Mouse (Mus musculus) megakaryocyte, embryonic 14.5 days (primary cell): ENCODE data around the gene Nat8f2. TPM values are rescaled to one million over a fixed set of nuclear protein-coding genes. Genes with fewer than 3 reads are reported as not detected.

ENCODE experiments used
- H3K27me3 ChIP-seq: replicated peaks from 2 replicates; pipeline ENCODE3; 2012; ENCODE audit warnings: inconsistent platforms
- H3K36me3 ChIP-seq: replicated peaks from 2 replicates; pipeline ENCODE3; 2012; ENCODE audit warnings: low read length, inconsistent platforms, mixed read lengths
- H3K4me1 ChIP-seq: 2 replicates; pipeline ENCODE4 v1.6.1; 2012; ENCODE audit warnings: inconsistent platforms
- H3K4me3 ChIP-seq: replicated peaks from 2 replicates; pipeline ENCODE3; 2012; ENCODE audit warnings: moderate library complexity, mild to moderate bottlenecking, inconsistent platforms
- H3K9me3 ChIP-seq: 2 replicates; pipeline ENCODE4 v1.6.1; 2012; ENCODE audit warnings: inconsistent platforms
- FLI1 ChIP-seq: IDR thresholded peaks from 2 replicates; pipeline ENCODE4 v1.6.1; 2012; ENCODE audit warnings: low read length, inconsistent platforms, mixed read lengths
- GATA1 ChIP-seq: IDR thresholded peaks from 3 replicates; pipeline ENCODE4 v1.6.1; 2012; ENCODE audit warnings: mixed read lengths, low read length, inconsistent platforms, borderline replicate concordance
- polyA plus RNA-seq: library from polyadenylated mRNA; stranded (reverse); fragments of >175 nt; gene quantifications from 2 replicates; pipeline ENCODE4 v1.2.3, GENCODE M21; 2012; ENCODE audit warnings: low replicate concordance; ENCODE audit not compliant: insufficient read depth

Gene Nat8f2
- polyA plus RNA-seq, 1 experiment = not detected

DNA sequence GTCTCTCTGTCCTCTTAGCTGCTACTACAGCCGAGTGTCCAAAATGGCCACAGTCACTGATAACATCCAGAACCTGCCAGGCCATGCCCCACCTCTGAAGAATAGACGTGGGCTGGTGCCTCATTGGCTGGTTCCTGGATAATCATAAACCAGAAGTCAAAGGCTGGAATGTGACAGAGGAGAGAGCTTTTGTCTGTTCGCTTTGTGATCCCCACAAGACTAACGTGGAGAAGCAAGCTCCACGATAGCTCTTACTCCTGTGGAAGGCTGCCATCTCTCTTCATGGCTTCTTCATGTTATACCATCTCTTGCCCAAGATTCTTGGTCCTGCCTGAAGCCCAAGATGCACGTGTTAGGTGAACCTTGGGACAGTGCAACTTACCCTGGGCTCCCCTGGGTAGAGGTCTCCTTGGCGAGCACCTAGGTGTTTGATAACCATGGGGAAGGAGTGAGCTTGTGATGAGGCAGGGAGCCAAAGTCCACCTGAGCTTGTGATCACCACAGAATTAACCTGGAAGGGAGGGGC, 37.1 kb downstream of the Nat8f2 start, which contains the start of gene Nat8:
Gene Nat8 (minus strand): TSS at position 287 of the 526 bp plus-strand sequence.
- TF ChIP-seq GATA1 (no peak), FLI1 (no peak)
- peaks cover 13% of the 10 kb centered on the region for H3K4me1 ChIP-seq
- H3K9me3 ChIP-seq = no peaks in the 10 kb centered on the region
- no peaks in the 10 kb centered on the region for H3K36me3 ChIP-seq
- H3K27me3 ChIP-seq = peaks cover 3% of the 10 kb centered on the region
- H3K4me3 ChIP-seq = no peak within 1 kb of the TSS

DNA sequence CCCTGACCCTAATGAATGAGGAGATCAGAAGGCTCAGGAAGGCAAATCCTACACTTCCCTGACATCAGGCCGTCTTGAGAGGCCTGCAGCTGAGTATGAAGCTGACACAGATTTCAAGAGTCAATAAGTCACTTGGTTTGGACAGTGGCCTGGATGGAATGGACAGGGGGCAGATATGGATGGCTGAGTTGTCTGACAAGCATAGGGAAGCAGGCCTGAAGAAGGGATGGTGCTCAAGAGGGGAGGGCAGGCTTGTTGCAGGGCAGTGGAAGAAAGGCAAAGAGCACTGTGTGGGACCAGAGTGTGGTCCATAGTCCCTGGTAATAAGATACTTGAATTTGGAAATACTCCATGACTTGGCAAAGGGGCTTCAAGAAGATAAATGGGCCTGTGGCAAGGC, 39.5 kb downstream of the Nat8f2 start:
- Histone ChIP-seq H3K36me3 (no peaks in the 10 kb centered on the region), H3K27me3 (peaks cover 3% of the 10 kb centered on the region), H3K9me3 (peaks cover 6% of the 10 kb centered on the region; the same call in 1 of the 2 replicates), H3K4me3 (no peak overlapping the region), H3K4me1 (peaks cover 13% of the 10 kb centered on the region)
- no peak for TF ChIP-seq FLI1
- TF ChIP-seq GATA1 = no peak

DNA sequence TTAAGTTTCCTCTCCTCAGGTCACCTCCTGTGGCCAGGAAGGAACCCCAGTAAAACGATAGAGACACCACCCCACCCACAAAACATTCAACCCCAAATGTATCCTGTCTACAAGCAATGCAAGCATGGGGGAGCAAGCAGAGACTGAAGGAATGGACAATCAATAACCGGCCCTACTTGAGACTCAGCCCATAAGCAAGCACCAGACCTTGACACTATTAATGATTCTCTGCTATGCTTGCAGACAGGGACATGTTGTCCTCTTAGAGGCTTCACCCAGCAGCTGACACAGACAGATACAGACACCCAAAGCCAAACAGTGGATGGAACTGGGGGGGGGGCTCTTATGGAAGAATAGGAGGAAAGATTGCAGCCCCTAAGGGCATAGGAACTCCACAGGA, 43.1 kb downstream of the Nat8f2 start:
- H3K36me3 ChIP-seq = no peaks in the 10 kb centered on the region
- H3K9me3 ChIP-seq = peaks cover 18% of the 10 kb centered on the region
- H3K4me3 ChIP-seq = no peak overlapping the region
- TF ChIP-seq FLI1 (no peak), GATA1 (no peak)
- peaks cover 13% of the 10 kb centered on the region for H3K4me1 ChIP-seq
- no peaks in the 10 kb centered on the region for H3K27me3 ChIP-seq

DNA sequence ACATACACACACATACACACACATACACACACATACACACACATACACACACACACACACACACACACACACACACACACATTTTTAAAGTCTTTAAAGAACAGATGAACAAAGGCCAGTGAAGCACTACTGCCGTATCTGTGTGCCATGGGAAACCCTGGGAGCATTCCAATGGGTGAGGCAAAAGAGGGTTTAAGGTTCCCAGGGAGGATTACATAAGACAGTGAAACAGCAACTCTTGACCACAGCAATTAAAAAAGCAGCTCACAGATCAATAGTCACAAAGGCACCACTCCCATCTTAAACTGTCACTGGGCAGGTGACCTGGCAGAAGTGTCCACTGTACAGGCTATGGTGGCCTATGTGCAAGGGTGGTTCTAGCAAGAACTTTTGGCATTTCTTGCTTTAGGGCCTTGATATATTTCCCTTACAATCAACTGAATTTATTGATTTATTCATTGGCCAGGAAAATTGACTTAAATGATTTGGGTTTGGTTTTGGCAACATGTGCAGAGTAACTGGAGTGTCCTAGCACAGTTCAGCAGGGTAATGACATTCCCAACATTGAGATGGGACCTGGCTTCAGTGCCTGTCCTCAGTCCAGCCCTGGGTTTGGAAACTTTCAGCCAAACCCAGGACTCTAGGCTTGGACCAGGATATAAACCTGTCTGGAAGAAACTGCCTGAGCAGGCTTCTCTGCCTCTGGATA, 45.4 kb downstream of the Nat8f2 start:
- TF ChIP-seq FLI1 (no peak), GATA1 (no peak)
- H3K4me1 ChIP-seq = peaks cover 9% of the 10 kb centered on the region; the same call in 1 of the 2 replicates
- peaks cover 18% of the 10 kb centered on the region for H3K9me3 ChIP-seq
- no peak overlapping the region for H3K4me3 ChIP-seq
- no peaks in the 10 kb centered on the region for H3K27me3 ChIP-seq
- H3K36me3 ChIP-seq = no peaks in the 10 kb centered on the region

DNA sequence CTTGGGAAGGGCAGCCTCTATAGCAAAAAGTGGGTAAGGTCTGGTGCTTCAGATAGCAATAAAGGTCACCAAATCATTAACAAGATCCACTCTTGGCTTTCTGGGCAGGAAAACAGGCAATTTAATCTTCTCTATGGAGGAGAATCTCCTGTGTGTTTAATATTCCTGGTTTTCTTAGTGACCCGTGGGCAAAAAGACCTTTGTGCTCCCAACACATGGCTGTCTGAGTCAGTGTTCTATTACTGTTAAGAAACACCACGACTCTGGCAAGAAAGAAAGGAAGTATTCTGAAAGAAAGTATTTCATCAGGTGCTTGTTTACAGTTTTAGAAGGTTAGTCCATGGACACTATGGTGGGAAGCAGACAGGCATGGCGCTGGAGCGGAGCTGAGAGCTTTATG, 46.7 kb downstream of the Nat8f2 start:
- Histone ChIP-seq H3K9me3 (peaks cover 18% of the 10 kb centered on the region), H3K4me1 (peaks cover 6% of the 10 kb centered on the region), H3K4me3 (no peak overlapping the region), H3K36me3 (no peaks in the 10 kb centered on the region), H3K27me3 (peaks cover 4% of the 10 kb centered on the region)
- no peak for TF ChIP-seq FLI1
- TF ChIP-seq GATA1 = no peak

DNA sequence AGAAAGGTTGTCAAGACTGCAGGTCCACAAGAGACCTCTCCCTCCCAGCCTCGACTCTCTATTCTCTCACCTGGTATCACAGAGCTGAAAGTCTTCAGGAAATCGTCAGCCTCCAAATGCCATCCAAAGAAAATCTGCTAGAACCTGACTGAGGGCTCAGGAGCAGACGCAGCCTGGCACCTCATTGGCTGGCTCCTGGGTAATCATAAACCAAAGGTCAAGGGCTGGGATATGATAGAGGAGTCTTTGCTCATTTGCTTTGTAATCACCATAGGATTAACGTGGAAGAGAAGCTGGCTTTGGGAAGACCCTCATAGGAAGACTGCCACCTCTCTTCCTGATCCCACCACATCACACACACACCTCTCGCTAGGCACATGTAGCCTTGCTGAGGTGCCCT, 48.1 kb downstream of the Nat8f2 start, which contains the start of the genes Nat8f6 and Nat8f5:
Gene Nat8f6 (minus strand): TSS at position 118 of the 400 bp plus-strand sequence.
Gene Nat8f5 (minus strand): TSS at position 136 of the 400 bp plus-strand sequence.
- Histone ChIP-seq H3K9me3 (peaks cover 16% of the 10 kb centered on the region), H3K36me3 (no peaks in the 10 kb centered on the region), H3K4me3 (no peak within 1 kb of the TSS), H3K27me3 (peaks cover 4% of the 10 kb centered on the region), H3K4me1 (peaks cover 4% of the 10 kb centered on the region; the same call in 1 of the 2 replicates)
- TF ChIP-seq GATA1 = no peak
- TF ChIP-seq FLI1 = no peak

DNA sequence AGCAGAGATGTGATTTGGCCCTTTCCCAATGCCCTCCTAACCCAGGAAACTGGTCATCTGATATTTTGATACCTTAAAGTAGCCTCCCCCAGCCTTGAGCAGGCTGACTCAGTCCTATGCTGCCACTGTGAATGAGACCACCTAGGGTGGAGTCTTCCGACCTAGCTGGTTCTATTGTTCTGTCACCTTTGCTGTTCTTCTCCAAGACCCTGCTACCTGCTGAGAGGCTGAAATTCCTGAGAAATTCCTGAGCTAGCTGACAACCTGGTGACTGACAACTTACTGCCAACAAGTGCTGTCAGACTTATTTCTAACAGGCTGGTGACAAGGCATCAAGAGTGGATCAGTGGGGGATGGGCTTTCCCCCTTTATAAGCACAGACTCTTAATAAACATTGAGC, 50.6 kb downstream of the Nat8f2 start:
- TF ChIP-seq FLI1 (no peak), GATA1 (no peak)
- peaks cover 4% of the 10 kb centered on the region for H3K27me3 ChIP-seq

More for the DNA sequence above, 50.6 kb downstream of the Nat8f2 start:
- Histone ChIP-seq H3K9me3 (peaks cover 12% of the 10 kb centered on the region), H3K4me3 (no peak overlapping the region), H3K4me1 (peaks cover 4% of the 10 kb centered on the region; the same call in 1 of the 2 replicates), H3K36me3 (no peaks in the 10 kb centered on the region)

Other genes starting within 250 kb of the Nat8f2 start
- not detected in 2 replicates for gene Nat8f7, start 156.0 kb downstream of the Nat8f2 start, polyA plus RNA-seq
- not detected in 2 replicates for gene Nat8f3, start 103.4 kb downstream of the Nat8f2 start, polyA plus RNA-seq
- gene Nat8f6, start 48.2 kb downstream of the Nat8f2 start, polyA plus RNA-seq = not detected in 2 replicates
- gene Nat8f5, start 48.2 kb downstream of the Nat8f2 start, polyA plus RNA-seq = not detected in 2 replicates
- gene Nat8, start 37.1 kb downstream of the Nat8f2 start, polyA plus RNA-seq = not detected in 2 replicates
- gene Nat8f4, start 35.7 kb upstream of the Nat8f2 start, polyA plus RNA-seq = not detected in 2 replicates
- 1.7 TPM in 1 of 2 replicates, not detected in the other for gene Tprkb, start 42.7 kb upstream of the Nat8f2 start, polyA plus RNA-seq
- 0.62 and 2.4 TPM in 2 replicates for gene Nat8f1, start 46.5 kb upstream of the Nat8f2 start, polyA plus RNA-seq
- gene Dusp11, start 92.5 kb upstream of the Nat8f2 start, polyA plus RNA-seq = 2.6 and 22.9 TPM in 2 replicates
- not detected in 2 replicates for gene Figla, start 147.0 kb upstream of the Nat8f2 start, polyA plus RNA-seq
- 0.19 and 0.46 TPM in 2 replicates for gene Add2, start 159.5 kb upstream of the Nat8f2 start, polyA plus RNA-seq